Mouse (Mus musculus): ENCODE results near the gene Ccdc120. TPM values are rescaled to one million over a fixed set of nuclear protein-coding genes. Genes with fewer than 3 reads are reported as not detected.

The Ccdc120 gene
- 15.8 and 24.1 TPM in 2 replicates for polyA plus RNA-seq (2014; fragmentation: Nextera tagmentation; extraction: Ambion mirVana)

- Histone ChIP-seq H3K4me1 (ENCODE audit: control insufficient read depth, insufficient read depth, low read length) (no peaks in the 10 kb centered on the region), H3K9ac (ENCODE audit: low read length) (peak within 1 kb of the TSS; percentile 73), H3K4me3 (ENCODE audit: low read depth, low read length) (peak within 1 kb of the TSS; percentile 65), H3K27ac (ENCODE audit: low read depth, low read length) (no peak within 1 kb of the TSS), H3K27me3 (ENCODE audit: control insufficient read depth, insufficient read depth, low read length) (no peaks in the 10 kb centered on the region), H3K36me3 (ENCODE audit: control insufficient read depth, insufficient read depth, low read length) (no peaks in the 10 kb centered on the region), H3K4me2 (peak within 1 kb of the TSS; percentile 41), H3K9me3 (ENCODE audit: control insufficient read depth, low read length) (no peaks in the 10 kb centered on the region; the same call in 1 of the 2 replicates)
- ATAC-seq (ENCODE audit: low FRiP score) = peak; percentile 83
- 17% methylated on average over 41 of the region's 56 CpGs for WGBS
- peak; percentile 96 for DNase-seq (ENCODE audit: low spot score, missing footprints)
Measured at GRCm38 (mm10) chrX:7750432-7751116, at the start of gene Ccdc120. Gene Ccdc120, minus strand, starts transcription at chrX:7750905.

DNA sequence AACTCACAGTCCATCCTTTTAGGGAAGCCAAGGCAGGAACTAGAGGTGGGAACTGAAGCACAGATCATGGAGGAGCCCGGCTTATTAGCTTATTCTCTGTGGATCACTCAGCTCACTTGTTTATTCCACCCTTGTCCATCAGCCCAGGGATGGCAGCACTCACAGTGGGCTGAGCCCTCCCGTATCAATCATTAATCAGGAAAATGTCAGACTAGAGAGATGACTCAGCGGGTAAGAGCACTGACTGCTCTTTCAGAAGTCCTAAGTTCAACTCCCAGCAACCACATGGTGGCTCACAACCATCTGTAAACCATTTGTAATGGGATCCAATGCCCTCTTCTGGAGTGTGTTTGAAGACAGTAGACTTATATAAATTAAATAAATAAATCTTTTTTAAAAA, 46.6 kb upstream of the Ccdc120 start:
- H3K9me3 ChIP-seq (ENCODE audit: control insufficient read depth, low read length) = no peaks in the 10 kb centered on the region
- no peak overlapping the region for H3K9ac ChIP-seq (ENCODE audit: low read length)
- H3K36me3 ChIP-seq (ENCODE audit: control insufficient read depth, insufficient read depth, low read length) = no peaks in the 10 kb centered on the region; the same call in 1 of the 2 replicates
- no peaks in the 10 kb centered on the region for H3K27me3 ChIP-seq (ENCODE audit: control insufficient read depth, insufficient read depth, low read length)
- H3K4me2 ChIP-seq = no peak overlapping the region
- DNase-seq (ENCODE audit: low spot score, missing footprints) (no peak), ATAC-seq (ENCODE audit: low FRiP score) (no peak)
- H3K4me1 ChIP-seq (ENCODE audit: control insufficient read depth, insufficient read depth, low read length) = no peaks in the 10 kb centered on the region
- 88% methylated on average over 3 of the region's 3 CpGs for WGBS
- H3K27ac ChIP-seq (ENCODE audit: low read depth, low read length) = no peak overlapping the region
- no peak overlapping the region for H3K4me3 ChIP-seq (ENCODE audit: low read depth, low read length)

DNA sequence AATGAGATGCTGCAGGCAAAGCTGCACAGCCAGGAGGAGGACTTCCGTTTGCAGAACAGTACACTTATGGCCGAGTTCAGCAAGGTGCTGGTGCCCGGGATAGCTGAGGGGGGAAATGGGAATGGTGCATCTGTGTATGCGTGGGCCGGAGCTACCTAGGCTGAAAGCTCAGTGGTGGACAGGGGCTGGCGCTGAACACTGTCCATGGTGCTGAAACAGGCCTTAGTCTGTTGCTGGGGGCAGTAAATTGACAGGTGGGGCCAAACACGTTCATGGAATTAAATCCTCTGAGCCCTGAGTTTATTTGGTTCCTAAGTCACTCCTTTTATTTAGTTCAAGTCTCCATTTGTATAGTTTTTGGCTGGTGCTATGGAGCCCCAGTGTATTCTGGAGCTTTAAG, 44.3 kb upstream of the Ccdc120 start:
- Histone ChIP-seq H3K9ac (ENCODE audit: low read length) (no peak overlapping the region), H3K4me3 (ENCODE audit: low read depth, low read length) (no peak overlapping the region), H3K9me3 (ENCODE audit: control insufficient read depth, low read length) (no peaks in the 10 kb centered on the region), H3K27me3 (ENCODE audit: control insufficient read depth, insufficient read depth, low read length) (no peaks in the 10 kb centered on the region), H3K36me3 (ENCODE audit: control insufficient read depth, insufficient read depth, low read length) (no peaks in the 10 kb centered on the region; the same call in 1 of the 2 replicates), H3K4me1 (ENCODE audit: control insufficient read depth, insufficient read depth, low read length) (peaks cover 3% of the 10 kb centered on the region; the same call in 1 of the 2 replicates), H3K27ac (ENCODE audit: low read depth, low read length) (no peak overlapping the region), H3K4me2 (no peak overlapping the region)
- ATAC-seq (ENCODE audit: low FRiP score) (no peak), DNase-seq (ENCODE audit: low spot score, missing footprints) (no peak)
- 35% methylated on average over 7 of the region's 7 CpGs for WGBS

DNA sequence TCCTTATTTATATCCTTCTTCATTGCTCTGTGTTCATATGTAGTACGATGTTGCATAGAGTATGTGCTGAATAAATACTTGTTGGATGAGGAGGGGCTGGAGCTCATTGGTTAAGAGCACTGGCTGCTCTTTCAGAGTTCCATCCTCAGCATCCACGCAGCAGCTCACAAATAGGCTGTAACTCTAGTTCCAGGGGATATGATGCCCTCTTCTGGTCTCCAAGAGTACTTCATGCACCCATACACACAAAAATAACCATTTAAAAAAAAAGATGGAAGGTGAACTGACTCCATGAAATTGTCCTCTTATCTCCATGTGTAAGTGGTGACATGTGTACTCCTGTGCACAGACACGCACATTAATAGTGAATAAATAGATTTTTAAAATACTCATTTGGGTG, 42.7 kb upstream of the Ccdc120 start:
- DNase-seq (ENCODE audit: low spot score, missing footprints) = no peak
- H3K4me2 ChIP-seq = no peak overlapping the region
- no peaks in the 10 kb centered on the region for H3K36me3 ChIP-seq (ENCODE audit: control insufficient read depth, insufficient read depth, low read length)
- no peak overlapping the region for H3K4me3 ChIP-seq (ENCODE audit: low read depth, low read length)
- no peaks in the 10 kb centered on the region for H3K27me3 ChIP-seq (ENCODE audit: control insufficient read depth, insufficient read depth, low read length)
- 40% methylated on average over 3 of the region's 3 CpGs for WGBS
- H3K9ac ChIP-seq (ENCODE audit: low read length) = no peak overlapping the region
- ATAC-seq (ENCODE audit: low FRiP score) = no peak
- no peak overlapping the region for H3K27ac ChIP-seq (ENCODE audit: low read depth, low read length)
- H3K4me1 ChIP-seq (ENCODE audit: control insufficient read depth, insufficient read depth, low read length) = peaks cover 3% of the 10 kb centered on the region; the same call in 1 of the 2 replicates
- no peaks in the 10 kb centered on the region for H3K9me3 ChIP-seq (ENCODE audit: control insufficient read depth, low read length)

- H3K4me3 ChIP-seq (ENCODE audit: low read depth, low read length) = peak overlapping the region; percentile 49
Measured at GRCm38 (mm10) chrX:7790309-7790708, 39.6 kb upstream of the Ccdc120 start.

GRCm38 (mm10) chrX:7789542-7790136, 38.9 kb upstream of the Ccdc120 start, which contains the start of gene Gripap1:
Gene Gripap1, plus strand, starts transcription at chrX:7789765.
- peak within 1 kb of the TSS; percentile 59 for H3K4me2 ChIP-seq
- H3K27ac ChIP-seq (ENCODE audit: low read depth, low read length) = no peak within 1 kb of the TSS
- DNase-seq (ENCODE audit: low spot score, missing footprints) (peak; percentile 95), ATAC-seq (ENCODE audit: low FRiP score) (peak; percentile 93)
- peak within 1 kb of the TSS; percentile 49 for H3K4me3 ChIP-seq (ENCODE audit: low read depth, low read length)
- no peaks in the 10 kb centered on the region for H3K27me3 ChIP-seq (ENCODE audit: control insufficient read depth, insufficient read depth, low read length)
- H3K36me3 ChIP-seq (ENCODE audit: control insufficient read depth, insufficient read depth, low read length) = no peaks in the 10 kb centered on the region
- peaks cover 3% of the 10 kb centered on the region; the same call in 1 of the 2 replicates for H3K4me1 ChIP-seq (ENCODE audit: control insufficient read depth, insufficient read depth, low read length)
- peak within 1 kb of the TSS; percentile 68 for H3K9ac ChIP-seq (ENCODE audit: low read length)
- WGBS = 14% methylated on average over 24 of the region's 24 CpGs
- no peaks in the 10 kb centered on the region for H3K9me3 ChIP-seq (ENCODE audit: control insufficient read depth, low read length)

More at GRCm38 (mm10) chrX:7790309-7790708, 39.6 kb upstream of the Ccdc120 start:
- ATAC-seq (ENCODE audit: low FRiP score) = peak; percentile 22; the same call in 1 of the 2 replicates
- no peaks in the 10 kb centered on the region for H3K27me3 ChIP-seq (ENCODE audit: control insufficient read depth, insufficient read depth, low read length)
- DNase-seq (ENCODE audit: low spot score, missing footprints) = no peak
- H3K9me3 ChIP-seq (ENCODE audit: control insufficient read depth, low read length) = no peaks in the 10 kb centered on the region
- 20% methylated on average over 5 of the region's 5 CpGs for WGBS
- H3K36me3 ChIP-seq (ENCODE audit: control insufficient read depth, insufficient read depth, low read length) = no peaks in the 10 kb centered on the region
- peak overlapping the region; percentile 59 for H3K4me2 ChIP-seq
- peaks cover 3% of the 10 kb centered on the region; the same call in 1 of the 2 replicates for H3K4me1 ChIP-seq (ENCODE audit: control insufficient read depth, insufficient read depth, low read length)
- H3K27ac ChIP-seq (ENCODE audit: low read depth, low read length) = no peak overlapping the region
- peak overlapping the region; percentile 68 for H3K9ac ChIP-seq (ENCODE audit: low read length)

DNA sequence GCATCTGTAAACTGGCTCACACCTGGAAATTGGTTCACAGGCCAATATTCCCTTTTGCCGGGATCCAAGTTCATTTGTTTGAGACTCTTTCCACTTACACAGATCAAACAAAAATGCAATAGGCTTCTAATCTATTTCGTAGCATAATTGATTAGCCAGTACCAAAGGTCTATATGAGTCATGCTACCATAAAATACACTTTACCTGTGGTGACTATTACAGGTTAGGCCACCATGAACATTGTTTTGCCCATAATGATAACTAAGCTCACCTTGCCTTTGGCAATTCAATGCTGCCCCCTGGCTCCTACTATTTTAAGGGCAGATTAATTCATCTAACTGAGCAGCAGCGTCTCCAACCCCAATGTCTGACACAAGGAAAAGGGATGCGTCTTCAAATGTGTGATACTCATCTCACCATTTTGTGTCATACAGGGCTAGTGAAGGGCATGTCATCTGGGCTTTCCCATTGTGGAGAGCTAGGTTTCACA, 31.9 kb upstream of the Ccdc120 start:
- H3K36me3 ChIP-seq (ENCODE audit: control insufficient read depth, insufficient read depth, low read length) = no peaks in the 10 kb centered on the region
- ATAC-seq (ENCODE audit: low FRiP score) (no peak), DNase-seq (ENCODE audit: low spot score, missing footprints) (no peak)
- no peaks in the 10 kb centered on the region for H3K9me3 ChIP-seq (ENCODE audit: control insufficient read depth, low read length)
- no peak overlapping the region for H3K9ac ChIP-seq (ENCODE audit: low read length)
- WGBS = 78% methylated on average over 4 of the region's 4 CpGs
- no peak overlapping the region for H3K27ac ChIP-seq (ENCODE audit: low read depth, low read length)
- no peaks in the 10 kb centered on the region for H3K27me3 ChIP-seq (ENCODE audit: control insufficient read depth, insufficient read depth, low read length)
- H3K4me2 ChIP-seq = no peak overlapping the region
- no peak overlapping the region for H3K4me3 ChIP-seq (ENCODE audit: low read depth, low read length)
- H3K4me1 ChIP-seq (ENCODE audit: control insufficient read depth, insufficient read depth, low read length) = no peaks in the 10 kb centered on the region

GRCm38 (mm10) chrX:7779294-7779693, 28.6 kb upstream of the Ccdc120 start:
- 17% methylated on average over 3 of the region's 3 CpGs for WGBS
- no peak overlapping the region for H3K4me3 ChIP-seq (ENCODE audit: low read depth, low read length)
- H3K9ac ChIP-seq (ENCODE audit: low read length) = no peak overlapping the region
- H3K36me3 ChIP-seq (ENCODE audit: control insufficient read depth, insufficient read depth, low read length) = no peaks in the 10 kb centered on the region
- no peak for DNase-seq (ENCODE audit: low spot score, missing footprints)
- no peaks in the 10 kb centered on the region for H3K9me3 ChIP-seq (ENCODE audit: control insufficient read depth, low read length)
- ATAC-seq (ENCODE audit: low FRiP score) = no peak
- H3K4me1 ChIP-seq (ENCODE audit: control insufficient read depth, insufficient read depth, low read length) = no peaks in the 10 kb centered on the region
- no peaks in the 10 kb centered on the region for H3K27me3 ChIP-seq (ENCODE audit: control insufficient read depth, insufficient read depth, low read length)
- H3K27ac ChIP-seq (ENCODE audit: low read depth, low read length) = no peak overlapping the region
- H3K4me2 ChIP-seq = no peak overlapping the region

Measured in midbrain, embryonic 11.5 days (tissue).